Mouse (Mus musculus) neural tube, embryonic 11.5 days (tissue): ENCODE measurements around the gene Irgm1. TPM values are rescaled to one million over a fixed set of nuclear protein-coding genes. Genes with fewer than 3 reads are reported as not detected.

Experiments used
- ATAC-seq: fragments of 200-750 bp; cut with Nextera tagmentation; 2 replicates; pipeline ENCODE4 v1.8.0; 2017; ENCODE audit warnings: moderate number of reproducible peaks, mild to moderate bottlenecking, moderate TSS enrichment, moderate library complexity; ENCODE audit not compliant: insufficient read depth, low FRiP score, low TSS enrichment
- DNase-seq: peaks from one replicate; pipeline ENCODE4 v3.0.0-alpha.2; 2015; ENCODE audit warnings: low spot score
- H3K27ac ChIP-seq: fragments of 300-500 bp; sonication (generic); 2 replicates; pipeline ENCODE4 v1.5.1; 2014; ENCODE audit warnings: low read depth, mild to moderate bottlenecking, low read length
- H3K27me3 ChIP-seq: fragments of 300-500 bp; sonication (generic); 2 replicates; pipeline ENCODE4 v1.6.1; 2014; ENCODE audit warnings: mild to moderate bottlenecking, low read length, mixed read lengths; ENCODE audit not compliant: control insufficient read depth, insufficient read depth
- H3K36me3 ChIP-seq: fragments of 300-500 bp; sonication (generic); 2 replicates; pipeline ENCODE4 v1.6.1; 2014; ENCODE audit warnings: mild to moderate bottlenecking, low read length, moderate library complexity, mixed read lengths; ENCODE audit not compliant: control insufficient read depth, insufficient read depth
- H3K4me1 ChIP-seq: fragments of 300-500 bp; sonication (generic); 2 replicates; pipeline ENCODE4 v1.6.1; 2014; ENCODE audit warnings: low read length, mixed read lengths; ENCODE audit not compliant: control insufficient read depth, insufficient read depth
- H3K4me2 ChIP-seq: fragments of 300-500 bp; sonication (generic); 2 replicates; pipeline ENCODE4 v1.6.1; 2014; ENCODE audit warnings: low read depth, mild to moderate bottlenecking, moderate library complexity
- H3K4me3 ChIP-seq: fragments of 300-500 bp; sonication (generic); 2 replicates; pipeline ENCODE4 v1.5.1; 2014; ENCODE audit warnings: low read depth, low read length
- H3K9ac ChIP-seq: fragments of 300-500 bp; sonication (generic); 2 replicates; pipeline ENCODE4 v1.6.1; 2014; ENCODE audit warnings: mild to moderate bottlenecking, low read length
- H3K9me3 ChIP-seq: fragments of 300-500 bp; sonication (generic); 2 replicates; pipeline ENCODE4 v1.6.1; 2016; ENCODE audit warnings: low read length; ENCODE audit not compliant: control insufficient read depth
- polyA plus RNA-seq: library from polyadenylated mRNA; unstranded; fragments of >200 nt; fragmentation: Nextera tagmentation; extraction: Ambion mirVana; gene quantifications from 2 replicates; pipeline ENCODE4 v1.2.1, GENCODE M21; 2014

Irgm1 gene
- polyA plus RNA-seq, 1 experiment from 2014 or later: 1.8 TPM

- Histone ChIP-seq H3K4me3 (no peak overlapping the region), H3K9ac (no peak overlapping the region), H3K4me2 (no peak overlapping the region), H3K9me3 (no peaks in the 10 kb centered on the region), H3K4me1 (peaks cover 7% of the 10 kb centered on the region; the same call in 1 of the 2 replicates), H3K27ac (no peak overlapping the region), H3K27me3 (no peaks in the 10 kb centered on the region), H3K36me3 (peaks cover 9% of the 10 kb centered on the region)
- ATAC-seq (no peak), DNase-seq (no peak)
Measured at GRCm38 (mm10) chr11:48813782-48814181, 57.7 kb downstream of the Irgm1 start.

Other genes with a start within 250 kb of the Irgm1 start
- 652 and 656 TPM in 2 replicates for gene Rack1, start 71.4 kb downstream of the Irgm1 start, polyA plus RNA-seq
- 3.6 and 4.2 TPM in 2 replicates for gene Trim41, start 54.3 kb downstream of the Irgm1 start, polyA plus RNA-seq
- gene Trim7, start 45.5 kb downstream of the Irgm1 start, polyA plus RNA-seq: 0.51 and 0.97 TPM in 2 replicates
- 10.9 and 18.2 TPM in 2 replicates for gene Gm12184, start 45.0 kb downstream of the Irgm1 start, polyA plus RNA-seq
- gene Gm5431, start 30.5 kb upstream of the Irgm1 start, polyA plus RNA-seq: 0.31 TPM in 1 of 2 replicates, not detected in the other
- gene Psme2b, start 74.5 kb upstream of the Irgm1 start, polyA plus RNA-seq: 1.2 and 2.1 TPM in 2 replicates
- gene Olfr56, start 107.2 kb upstream of the Irgm1 start, polyA plus RNA-seq: not detected in 2 replicates
- gene 9930111J21Rik1, start 107.7 kb upstream of the Irgm1 start, polyA plus RNA-seq: 0.09 and 0.30 TPM in 2 replicates
- not detected in 2 replicates for gene Gm12185, start 120.5 kb upstream of the Irgm1 start, polyA plus RNA-seq
- gene Tgtp1, start 122.5 kb upstream of the Irgm1 start, polyA plus RNA-seq: not detected in 2 replicates
- gene 9930111J21Rik2, start 179.6 kb upstream of the Irgm1 start, polyA plus RNA-seq: 0.09 and 0.27 TPM in 2 replicates
- not detected in 2 replicates for gene Tgtp2, start 192.5 kb upstream of the Irgm1 start, polyA plus RNA-seq
- 0.36 and 0.57 TPM in 2 replicates for gene Ifi47, start 204.9 kb upstream of the Irgm1 start, polyA plus RNA-seq
- gene Olfr1396, start 243.2 kb upstream of the Irgm1 start, polyA plus RNA-seq: not detected in 2 replicates